Mouse (Mus musculus): Measurements from ENCODE around the gene Kbtbd4.

Gene Kbtbd4

DNA sequence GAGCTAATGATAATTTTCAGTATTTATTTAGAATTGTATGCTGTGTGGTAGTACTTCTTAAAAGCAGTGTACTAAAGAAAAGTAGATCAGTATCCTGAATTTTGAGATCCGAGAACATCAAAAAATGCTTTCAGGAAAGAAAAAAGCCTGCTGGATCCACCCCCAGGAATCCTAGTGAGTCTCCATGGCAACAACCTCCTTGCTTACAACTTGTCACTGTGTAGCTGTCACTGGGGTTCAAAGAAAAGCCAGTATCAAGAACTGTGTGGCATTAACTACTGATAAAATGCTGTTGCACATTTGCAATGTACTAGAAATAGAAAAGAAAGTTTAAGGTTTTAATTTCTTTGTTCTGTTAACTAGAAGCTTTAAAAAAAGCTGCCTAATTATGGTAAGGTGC lies 51.5 kb downstream of the Kbtbd4 start:
- in situ Hi-C loops (cut with MboI, MseI): no loop called here

DNA sequence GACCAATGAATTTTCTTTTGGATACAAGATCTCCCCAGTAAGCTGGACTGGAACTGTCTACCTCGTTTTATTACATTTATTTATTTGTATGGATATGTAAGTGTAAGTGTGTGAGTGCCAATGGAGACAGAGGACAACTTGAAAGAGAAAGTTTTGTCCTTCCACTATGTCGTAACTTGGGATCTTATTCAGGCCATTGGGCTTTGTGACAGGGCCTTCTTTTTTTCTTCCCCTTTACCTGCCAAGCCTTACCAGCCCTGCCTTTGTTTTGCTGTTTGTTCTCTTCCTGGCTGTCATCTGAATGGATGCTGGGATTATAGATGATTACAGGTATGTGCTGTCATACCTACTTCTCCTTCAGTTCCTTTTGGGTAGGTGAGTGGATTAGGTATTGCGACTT lies 54.3 kb downstream of the Kbtbd4 start:
- in situ Hi-C loops (cut with MboI, MseI): no loop called here

DNA sequence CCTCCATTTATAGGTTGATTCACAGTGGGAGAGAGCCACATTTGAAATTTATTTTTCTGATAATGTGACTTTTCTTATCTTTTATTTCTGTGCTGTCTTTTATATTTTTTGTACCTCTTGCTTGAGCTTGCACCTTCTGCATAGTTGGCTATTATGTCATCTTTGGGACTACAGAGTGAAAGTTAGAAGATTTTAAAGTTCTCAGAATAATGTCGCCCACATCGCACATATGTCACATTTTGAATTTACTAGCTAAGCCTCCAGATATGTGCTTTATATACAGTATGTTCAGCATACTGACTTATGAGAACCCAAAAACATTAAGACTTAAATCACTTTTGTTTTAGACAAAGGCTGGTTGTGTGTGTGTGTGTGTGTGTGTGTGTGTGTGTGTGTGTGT lies 55.5 kb downstream of the Kbtbd4 start:
- in situ Hi-C loops (cut with MboI, MseI): no loop called here
